Mouse (Mus musculus) fibroblast of lung, adult 2 months (primary cell): ENCODE measurements around the gene Rnf26.

Source experiments
- DNase-seq: peaks from one replicate; pipeline ENCODE4 v3.0.0-alpha.2; 2011; ENCODE audit warnings: low read depth

The Rnf26 gene

DNA sequence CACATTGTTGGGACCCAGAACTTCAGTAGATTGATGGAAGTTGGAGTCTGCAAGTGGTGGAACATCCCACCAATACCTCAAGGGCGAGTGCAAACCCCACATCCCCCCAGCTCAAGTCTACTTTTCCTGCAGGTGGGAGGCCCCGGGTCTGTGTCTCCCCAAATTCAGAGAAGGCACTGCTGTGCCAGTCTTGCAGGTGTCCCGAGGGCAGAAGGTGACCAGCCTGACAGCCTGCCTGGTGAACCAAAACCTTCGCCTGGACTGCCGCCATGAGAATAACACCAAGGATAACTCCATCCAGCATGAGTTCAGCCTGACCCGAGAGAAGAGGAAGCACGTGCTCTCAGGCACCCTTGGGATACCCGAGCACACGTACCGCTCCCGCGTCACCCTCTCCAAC, 66.9 kb downstream of the Rnf26 start:
- no peak for DNase-seq

DNA sequence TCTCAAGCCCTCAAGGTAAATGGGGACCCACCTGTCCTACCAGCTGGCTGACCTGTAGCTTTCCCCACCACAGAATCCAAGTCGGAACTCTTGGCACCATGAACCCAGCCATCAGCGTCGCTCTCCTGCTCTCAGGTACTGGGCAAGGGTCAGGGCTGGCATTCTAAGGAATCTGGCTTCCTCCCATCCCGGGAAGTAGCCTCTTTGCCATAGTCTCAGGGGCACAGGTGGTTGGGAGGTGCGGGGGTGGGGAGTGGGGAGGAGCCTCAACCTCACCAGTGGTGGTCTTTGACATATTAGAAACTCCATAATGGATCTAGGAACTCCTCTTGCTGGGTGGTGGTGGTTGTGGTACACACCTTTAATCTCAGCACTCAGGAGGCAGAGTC, 67.4 kb downstream of the Rnf26 start:
- no peak for DNase-seq
